Mouse (Mus musculus) liver, adult 2 months (tissue): ENCODE measurements around the gene Sorbs1. TPM values are rescaled to one million over a fixed set of nuclear protein-coding genes. Genes with fewer than 3 reads are reported as not detected.

Experiments used
- DNase-seq: peaks from one replicate; pipeline ENCODE4 v3.0.0-alpha.2; 2011; ENCODE audit warnings: low read depth, low spot score; ENCODE audit errors: extremely low read depth
- H3K27ac ChIP-seq: fragments of 200-500 bp; replicated peaks from 2 replicates; pipeline ENCODE4 v1.5.1; 2012; ENCODE audit warnings: low read depth, mild to moderate bottlenecking, control low read depth, inconsistent platforms, low read length; ENCODE audit not compliant: insufficient read depth
- H3K27me3 ChIP-seq: fragments of 200-500 bp; 2 replicates; pipeline ENCODE4 v1.6.1; 2012; ENCODE audit warnings: mild to moderate bottlenecking, moderate library complexity, low read length, inconsistent platforms; ENCODE audit not compliant: control insufficient read depth, insufficient read depth
- H3K36me3 ChIP-seq: fragments of 200-500 bp; 2 replicates; pipeline ENCODE4 v1.6.1; 2012; ENCODE audit warnings: low read length, inconsistent platforms; ENCODE audit not compliant: control insufficient read depth, insufficient read depth
- H3K4me1 ChIP-seq: fragments of 200-500 bp; 2 replicates; pipeline ENCODE4 v1.6.1; 2011; ENCODE audit warnings: low read length; ENCODE audit not compliant: control insufficient read depth, insufficient read depth
- H3K4me3 ChIP-seq: fragments of 200-500 bp; 2 replicates; pipeline ENCODE4 v1.5.1; 2011; ENCODE audit warnings: low read depth, mild to moderate bottlenecking, control low read depth, low read length, moderate library complexity; ENCODE audit not compliant: insufficient read depth
- H3K79me2 ChIP-seq: fragments of 200-500 bp; 2 replicates; pipeline ENCODE4 v1.6.1; 2012; ENCODE audit warnings: inconsistent platforms, mild to moderate bottlenecking, low read length, moderate library complexity; ENCODE audit not compliant: control insufficient read depth, insufficient read depth
- H3K9ac ChIP-seq: fragments of 200-500 bp; 2 replicates; pipeline ENCODE4 v1.6.1; 2012; ENCODE audit warnings: low read depth, mild to moderate bottlenecking, control low read depth, inconsistent platforms, low read length
- CTCF ChIP-seq: fragments of 200-500 bp; IDR thresholded peaks from 2 replicates; pipeline ENCODE4 v1.5.1; 2011; ENCODE audit warnings: low read depth, low read length, control low read depth
- POLR2A ChIP-seq: fragments of 200-500 bp; IDR thresholded peaks from 2 replicates; pipeline ENCODE4 v1.6.1; 2011; ENCODE audit warnings: low read length, control low read depth; ENCODE audit not compliant: insufficient read depth; ENCODE audit errors: extremely low read depth
- WGBS: fragments of 180-500 bp; shearing (Covaris S2); methylation state at CpG from one replicate; pipeline ENCODE4 v1.1.7; 2018; 5-methylcytosine and 5-hydroxymethylcytosine counted together
- polyA plus RNA-seq: library from polyadenylated mRNA; depleted of rRNA; stranded (reverse); fragments of >200 nt; gene quantifications from 2 replicates; pipeline ENCODE4 v1.2.3, GENCODE M21; 2012
- total RNA-seq: library from RNA; depleted of rRNA; stranded (reverse); fragments of >200 nt; gene quantifications from 2 replicates; pipeline ENCODE4 v1.2.3, GENCODE M21; 2014

Sorbs1 gene
- total and polyA plus RNA-seq, 2 experiments: 12.0 to 41.0 TPM

- Histone ChIP-seq H3K9ac (peak overlapping the region; percentile 78), H3K36me3 (no peaks in the 10 kb centered on the region), H3K4me1 (peaks cover 33% of the 10 kb centered on the region), H3K4me3 (peak overlapping the region; percentile 58), H3K27me3 (no peaks in the 10 kb centered on the region), H3K27ac (peak overlapping the region; percentile 94), H3K79me2 (peaks cover 25% of the 10 kb centered on the region; the same call in 1 of the 2 replicates)
- DNase-seq: peak; percentile 95
- TF ChIP-seq POLR2A (no peak), CTCF (no peak)
- 16% methylated on average over 11 of the region's 11 CpGs for WGBS
Measured at GRCm38 (mm10) chr19:40487561-40487960, 26.0 kb downstream of the Sorbs1 start.

GRCm38 (mm10) chr19:40481115-40481514 lies 32.5 kb downstream of the Sorbs1 start:
- H3K4me3 ChIP-seq: no peak overlapping the region
- H3K27ac ChIP-seq: peak overlapping the region; percentile 58
- peaks cover 44% of the 10 kb centered on the region for H3K4me1 ChIP-seq
- no peak for TF ChIP-seq POLR2A
- 38% methylated on average over 6 of the region's 6 CpGs for WGBS
- DNase-seq: peak; percentile 47
- H3K9ac ChIP-seq: 0 out of 2 replicates have a peak overlapping the region, but pooled peaks have one; percentile 9
- H3K79me2 ChIP-seq: peaks cover 25% of the 10 kb centered on the region; the same call in 1 of the 2 replicates
- no peaks in the 10 kb centered on the region for H3K27me3 ChIP-seq
- no peaks in the 10 kb centered on the region for H3K36me3 ChIP-seq

GRCm38 (mm10) chr19:40478161-40478575 lies 35.4 kb downstream of the Sorbs1 start:
- Histone ChIP-seq H3K27ac (peak overlapping the region; percentile 91), H3K4me1 (peaks cover 41% of the 10 kb centered on the region), H3K4me3 (no peak overlapping the region), H3K79me2 (peaks cover 15% of the 10 kb centered on the region; the same call in 1 of the 2 replicates), H3K9ac (peak overlapping the region; percentile 54), H3K27me3 (no peaks in the 10 kb centered on the region), H3K36me3 (no peaks in the 10 kb centered on the region)
- 10% methylated on average over 10 of the region's 10 CpGs for WGBS
- DNase-seq: peak; percentile 97
- TF ChIP-seq POLR2A (no peak), CTCF (no peak)

- no peak for TF ChIP-seq CTCF
- TF ChIP-seq POLR2A: no peak
- peak; percentile 93 for DNase-seq
- peak overlapping the region; percentile 17; the same call in 1 of the 2 replicates for H3K9ac ChIP-seq
Measured at GRCm38 (mm10) chr19:40477445-40477941, 36.1 kb downstream of the Sorbs1 start.

GRCm38 (mm10) chr19:40476491-40476890 lies 37.1 kb downstream of the Sorbs1 start:
- H3K4me1 ChIP-seq: peaks cover 46% of the 10 kb centered on the region
- DNase-seq: peak; percentile 65

More at GRCm38 (mm10) chr19:40477445-40477941, 36.1 kb downstream of the Sorbs1 start:
- WGBS: 2% methylated on average over 5 of the region's 5 CpGs
- Histone ChIP-seq H3K27ac (peak overlapping the region; percentile 91), H3K27me3 (no peaks in the 10 kb centered on the region), H3K79me2 (peaks cover 14% of the 10 kb centered on the region; the same call in 1 of the 2 replicates), H3K36me3 (no peaks in the 10 kb centered on the region), H3K4me3 (no peak overlapping the region), H3K4me1 (peaks cover 43% of the 10 kb centered on the region)

More at GRCm38 (mm10) chr19:40476491-40476890, 37.1 kb downstream of the Sorbs1 start:
- WGBS: 38% methylated on average over 4 of the region's 4 CpGs
- Histone ChIP-seq H3K9ac (no peak overlapping the region), H3K4me3 (no peak overlapping the region), H3K27ac (peak overlapping the region; percentile 91), H3K36me3 (no peaks in the 10 kb centered on the region), H3K79me2 (peaks cover 14% of the 10 kb centered on the region; the same call in 1 of the 2 replicates), H3K27me3 (no peaks in the 10 kb centered on the region)
- TF ChIP-seq CTCF: no peak
- no peak for TF ChIP-seq POLR2A
